Mouse (Mus musculus) ovary, adult 18-20 months (tissue): ENCODE measurements around the gene Iyd.

Source experiments
- DNase-seq: peaks from one replicate; pipeline ENCODE4 v3.0.0; 2022; ENCODE audit warnings: low spot score, mixed read lengths

Iyd gene

GRCm38 (mm10) chr10:3549384-3549783 is 9.3 kb downstream of the Iyd start:
- DNase-seq: no peak

DNA sequence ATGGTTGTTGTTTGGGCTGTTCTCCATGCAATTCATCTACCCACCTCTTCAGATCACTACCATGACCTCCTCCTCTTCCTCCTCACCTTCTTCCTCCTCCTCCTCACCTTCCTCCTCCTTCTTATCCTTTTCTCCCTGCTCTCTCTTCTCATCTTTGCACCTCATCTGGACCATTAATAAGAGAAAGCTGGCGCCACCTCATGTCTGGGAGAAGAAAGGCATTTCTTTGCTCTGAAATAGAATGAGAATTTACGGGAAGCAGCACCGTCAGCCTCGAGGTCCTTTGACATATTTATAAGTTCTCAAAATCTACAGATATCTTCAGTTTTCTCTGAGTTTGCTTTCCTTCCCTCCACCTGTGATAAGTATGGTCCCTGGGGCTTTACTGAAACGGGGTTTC is 15.1 kb downstream of the Iyd start:
- DNase-seq: no peak

- no peak for DNase-seq
Observed at GRCm38 (mm10) chr10:3556538-3556937, 16.5 kb downstream of the Iyd start.

GRCm38 (mm10) chr10:3559136-3559535 is 19.1 kb downstream of the Iyd start:
- DNase-seq: no peak

GRCm38 (mm10) chr10:3562165-3562564 is 22.1 kb downstream of the Iyd start:
- no peak for DNase-seq

GRCm38 (mm10) chr10:3565126-3565525 is 25.1 kb downstream of the Iyd start:
- no peak for DNase-seq

DNA sequence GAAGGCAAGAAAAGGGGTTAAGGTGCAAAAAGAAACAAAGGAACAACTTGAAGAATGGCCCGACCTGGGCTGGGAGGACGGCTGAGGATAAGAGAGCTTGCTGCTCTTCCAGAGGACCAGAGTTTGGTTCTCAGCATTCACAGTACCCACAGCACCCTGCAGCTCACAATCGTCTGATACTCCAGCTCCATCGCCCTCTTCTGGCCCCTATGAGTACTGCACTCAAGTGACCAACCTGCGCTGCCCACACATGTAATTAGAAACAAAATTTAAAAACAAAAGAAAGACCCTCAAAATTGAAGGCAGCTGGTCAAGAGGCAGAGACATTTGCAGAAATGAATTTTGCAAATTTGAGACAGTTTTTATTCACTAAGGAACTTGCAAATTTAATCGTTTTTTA is 27.8 kb downstream of the Iyd start:
- DNase-seq: no peak

- DNase-seq: peak; percentile 12
Observed at GRCm38 (mm10) chr10:3572723-3573649, 32.9 kb downstream of the Iyd start.

- DNase-seq: no peak
Observed at GRCm38 (mm10) chr10:3573905-3574500, 34.0 kb downstream of the Iyd start.

DNA sequence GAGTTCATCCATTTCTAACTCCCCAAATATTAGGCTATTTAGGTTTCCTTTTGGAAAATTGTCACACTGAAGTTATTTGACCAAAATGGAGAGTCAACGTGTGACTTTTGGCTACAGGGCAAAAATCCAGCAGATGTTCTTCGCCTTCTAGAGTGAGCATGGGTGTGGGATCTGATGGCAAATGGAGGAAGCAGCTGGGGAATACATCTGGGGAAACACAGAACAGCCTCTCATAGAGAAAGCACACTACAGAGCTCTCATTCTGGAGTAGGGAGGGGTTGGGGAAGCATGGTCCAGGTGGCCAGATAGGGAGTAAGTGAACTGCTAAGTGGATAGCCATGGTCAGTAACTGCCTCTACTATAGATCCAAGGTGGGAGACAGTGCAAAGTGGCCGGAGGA is 50.6 kb downstream of the Iyd start:
- DNase-seq: no peak

DNA sequence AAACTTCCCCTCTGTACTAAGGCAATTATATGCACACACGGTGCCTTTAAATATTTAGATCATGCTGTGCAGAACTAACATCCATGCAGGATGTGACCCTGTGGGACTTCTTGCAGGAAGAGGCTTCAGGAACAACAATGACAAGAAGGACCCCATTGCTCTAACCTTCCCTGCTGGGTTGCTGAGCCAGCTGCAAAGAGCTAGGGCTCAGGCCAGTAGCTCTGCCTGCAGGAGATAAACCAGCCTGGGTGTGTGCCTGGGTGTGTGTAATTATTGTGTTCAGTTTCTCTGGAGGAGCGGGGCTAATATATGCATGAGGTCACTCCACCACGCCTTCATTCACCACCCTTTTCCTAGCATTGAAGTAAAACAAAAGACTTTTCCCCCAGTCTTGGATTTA is 51.8 kb downstream of the Iyd start:
- no peak for DNase-seq

- no peak for DNase-seq
Observed at GRCm38 (mm10) chr10:3596697-3597096, 56.7 kb downstream of the Iyd start.

- DNase-seq: no peak
Observed at GRCm38 (mm10) chr10:3597760-3598159, 57.7 kb downstream of the Iyd start.
